ENCODE assay signal across 8 mouse cellular contexts in genomic region chr1:163929636-163930457, GRCm38 (mm10). TPM values are rescaled to one million over a fixed set of nuclear protein-coding genes. Genes with fewer than 3 reads are reported as not detected.
DNase-seq lines count a peak whose midpoint lies in the region; ATAC-seq and TF ChIP-seq lines count a peak whose summit lies in the region.

No protein-coding gene starts in this region.

- TF ChIP-seq POLR2A in kidney, adult 2 months (IDR thresholded peaks at IDR 0.05; ENCODE audit: low read depth, low read length) = no peak
- peak; percentile 26; the same call in 1 of the 2 replicates for TF ChIP-seq POLR2A in spleen, adult 2 months (IDR thresholded peaks at IDR 0.05; ENCODE audit: low read depth, low read length)

- DNase-seq in 3134 (ENCODE audit: extremely low read depth, insufficient read length, low spot score) = peak; percentile 89
- peak; percentile 89 to 91 for DNase-seq in adrenal gland, postnatal 36 days
- DNase-seq in heart, adult 18-20 months = peak; percentile 90 to 97
- peak; percentile 94 for DNase-seq in kidney, adult 2 months
- DNase-seq in spleen, adult 2 months (ENCODE audit: low read depth in 1 of 2, low spot score in 2 of 2) = peak; percentile 86 to 87

- H3K36me3 ChIP-seq in embryonic facial prominence, embryonic 13.5 days = peaks cover 15% of the 10 kb centered on the region
- peaks cover 2% of the 10 kb centered on the region; the same call in 1 of the 2 replicates for H3K36me3 ChIP-seq in kidney, adult 2 months (ENCODE audit: control insufficient read depth, insufficient read depth, low read length)
- peaks cover 17% of the 10 kb centered on the region for H3K36me3 ChIP-seq in limb, embryonic 12.5 days
- H3K36me3 ChIP-seq in midbrain, embryonic 15.5 days (replicated peaks) = peaks cover 10% of the 10 kb centered on the region; the same call in 1 of the 2 replicates
- peaks cover 9% of the 10 kb centered on the region for H3K36me3 ChIP-seq in spleen, adult 2 months (ENCODE audit: control insufficient read depth, insufficient read depth, low read length)

- no peak for TF ChIP-seq CTCF in kidney, adult 2 months (conservative IDR thresholded peaks at IDR 0.05; ENCODE audit: insufficient read depth, insufficient read length, low read depth, low read length)
- TF ChIP-seq CTCF in spleen, adult 2 months (IDR thresholded peaks at IDR 0.05; ENCODE audit: extremely low read depth, insufficient read depth, insufficient read length, insufficient replicate concordance) = no peak

- peak; percentile 88 for ATAC-seq in embryonic facial prominence, embryonic 13.5 days (ENCODE audit: insufficient number of reproducible peaks, insufficient read depth, low FRiP score, low TSS enrichment, low read depth)
- ATAC-seq in limb, embryonic 12.5 days (ENCODE audit: insufficient number of reproducible peaks, insufficient read depth, low FRiP score, low TSS enrichment, low read depth) = peak; percentile 90
- ATAC-seq in midbrain, embryonic 15.5 days (replicated peaks) = peak; percentile 97

- H3K27ac ChIP-seq in embryonic facial prominence, embryonic 13.5 days = peak overlapping the region; percentile 73
- H3K27ac ChIP-seq in kidney, adult 2 months (ENCODE audit: insufficient read depth, low read depth, low read length) = peak overlapping the region; percentile 79
- H3K27ac ChIP-seq in limb, embryonic 12.5 days = peak overlapping the region; percentile 76; the same call in 1 of the 2 replicates
- peak overlapping the region; percentile 84 for H3K27ac ChIP-seq in midbrain, embryonic 15.5 days
- peak overlapping the region; percentile 95 for H3K27ac ChIP-seq in spleen, adult 2 months (ENCODE audit: insufficient read depth, low read length)

- H3K4me1 ChIP-seq in embryonic facial prominence, embryonic 13.5 days = peaks cover 18% of the 10 kb centered on the region
- peaks cover 10% of the 10 kb centered on the region; the same call in 1 of the 2 replicates for H3K4me1 ChIP-seq in kidney, adult 2 months (ENCODE audit: control insufficient read depth, insufficient read depth, low read length)
- H3K4me1 ChIP-seq in limb, embryonic 12.5 days (replicated peaks) = peaks cover 16% of the 10 kb centered on the region
- H3K4me1 ChIP-seq in midbrain, embryonic 15.5 days = peaks cover 22% of the 10 kb centered on the region
- peaks cover 2% of the 10 kb centered on the region; the same call in 1 of the 2 replicates for H3K4me1 ChIP-seq in spleen, adult 2 months (ENCODE audit: control insufficient read depth, insufficient read depth, insufficient read length)

- peak overlapping the region; percentile 76 for H3K4me2 ChIP-seq in embryonic facial prominence, embryonic 13.5 days
- peak overlapping the region; percentile 86 for H3K4me2 ChIP-seq in limb, embryonic 12.5 days
- peak overlapping the region; percentile 73 for H3K4me2 ChIP-seq in midbrain, embryonic 15.5 days

- H3K4me3 ChIP-seq in embryonic facial prominence, embryonic 13.5 days = peak overlapping the region; percentile 96
- H3K4me3 ChIP-seq in kidney, adult 2 months (ENCODE audit: insufficient read depth, low read depth, low read length) = peak overlapping the region; percentile 85
- H3K4me3 ChIP-seq in limb, embryonic 12.5 days (replicated peaks) = peak overlapping the region; percentile 99
- H3K4me3 ChIP-seq in midbrain, embryonic 15.5 days = peak overlapping the region; percentile 86
- peak overlapping the region; percentile 93 for H3K4me3 ChIP-seq in spleen, adult 2 months (ENCODE audit: extremely low read depth, insufficient read depth, insufficient read length)

- H3K9ac ChIP-seq in embryonic facial prominence, embryonic 13.5 days = peak overlapping the region; percentile 95
- peak overlapping the region; percentile 92 for H3K9ac ChIP-seq in limb, embryonic 12.5 days (replicated peaks)
- peak overlapping the region; percentile 93 for H3K9ac ChIP-seq in midbrain, embryonic 15.5 days

- no peaks in the 10 kb centered on the region for H3K27me3 ChIP-seq in embryonic facial prominence, embryonic 13.5 days
- no peaks in the 10 kb centered on the region for H3K27me3 ChIP-seq in kidney, adult 2 months (replicated peaks; ENCODE audit: control insufficient read depth, insufficient read depth, low read length)
- H3K27me3 ChIP-seq in limb, embryonic 12.5 days = no peaks in the 10 kb centered on the region
- H3K27me3 ChIP-seq in midbrain, embryonic 15.5 days (replicated peaks) = no peaks in the 10 kb centered on the region
- no peaks in the 10 kb centered on the region for H3K27me3 ChIP-seq in spleen, adult 2 months (ENCODE audit: control insufficient read depth, insufficient read depth, low read length)

- H3K9me3 ChIP-seq in embryonic facial prominence, embryonic 13.5 days = no peaks in the 10 kb centered on the region
- no peaks in the 10 kb centered on the region for H3K9me3 ChIP-seq in limb, embryonic 12.5 days
- H3K9me3 ChIP-seq in midbrain, embryonic 15.5 days = no peaks in the 10 kb centered on the region

- under 1% methylated on average over 76 of the region's 77 CpGs for WGBS in embryonic facial prominence, embryonic 13.5 days
- under 1% methylated on average over 77 of the region's 77 CpGs for WGBS in kidney, adult 2 months
- WGBS in limb, embryonic 12.5 days = 1% methylated on average over 77 of the region's 77 CpGs
- under 1% methylated on average over 76 of the region's 77 CpGs for WGBS in midbrain, embryonic 15.5 days
- WGBS in spleen, adult 2 months = under 1% methylated on average over 77 of the region's 77 CpGs

RNA-seq across cellular contexts. Expression of gene Scyl3, which starts 0.9 kb away (rescaled TPM):
- total RNA-seq in adrenal gland, postnatal 36 days (2021) = 10 to 100 TPM; 15.8 to 18.1 TPM
- polyA plus RNA-seq in embryonic facial prominence, embryonic 13.5 days (2015; fragmentation: Nextera tagmentation; extraction: Ambion mirVana) = 18.4 and 20.4 TPM in 2 replicates
- total RNA-seq in heart, adult 18-20 months (2021) = 1 to 10 TPM; 4.2 to 5.2 TPM
- 8.7 and 8.9 TPM in 2 replicates for polyA plus RNA-seq in kidney, adult 2 months (2012; rRNA removed)
- polyA plus RNA-seq in limb, embryonic 12.5 days (2016; fragmentation: Nextera tagmentation; extraction: Ambion mirVana) = 21.6 and 22.9 TPM in 2 replicates
- polyA plus RNA-seq in midbrain, embryonic 15.5 days (2015; fragmentation: Nextera tagmentation; extraction: Ambion mirVana) = 14.5 and 15.1 TPM in 2 replicates
- 8.5 TPM in 2 replicates for polyA plus RNA-seq in spleen, adult 2 months (2012; rRNA removed)

Comparison
In these comparisons a context has a peak if more than half of its experiments do, and no peak if none do; other contexts are left out.
1. Peak in every context shown above with its lines: DNase-seq, ATAC-seq, H3K4me3 ChIP-seq and H3K27ac ChIP-seq.